Mouse (Mus musculus) CH12.LX (cell line): ENCODE measurements around the gene Nat8. TPM values are rescaled to one million over a fixed set of nuclear protein-coding genes. Genes with fewer than 3 reads are reported as not detected.

Experiments
- DNase-seq: peaks from one replicate; pipeline ENCODE4 v3.0.0-alpha.2; 2013; ENCODE audit errors: extremely low read depth
- H3K27ac ChIP-seq: 2 replicates; pipeline ENCODE4 v1.5.1; 2012; ENCODE audit warnings: low read depth, mild to moderate bottlenecking, control low read depth, moderate library complexity; ENCODE audit not compliant: insufficient read depth
- H3K27me3 ChIP-seq: replicated peaks from 2 replicates; pipeline ENCODE3; 2012; ENCODE audit warnings: inconsistent platforms
- H3K36me3 ChIP-seq, 2 experiments: replicated peaks in 1 of 2; 2 replicates each; pipeline versions ENCODE3 to v1.6.1; 2012; ENCODE audit warnings: inconsistent platforms in 1 of 2, low read length in 1 of 2, mild to moderate bottlenecking in 1 of 2, mixed read lengths in 1 of 2, moderate library complexity in 1 of 2; ENCODE audit not compliant: control insufficient read depth in 1 of 2, insufficient read depth in 1 of 2
- H3K4me1 ChIP-seq, 2 experiments: 2 replicates each; pipeline ENCODE4 v1.6.1; 2012; ENCODE audit warnings: inconsistent platforms in 1 of 2, moderate library complexity in 1 of 2; ENCODE audit not compliant: insufficient read depth in 2 of 2, control insufficient read depth in 1 of 2
- H3K4me2 ChIP-seq: 2 replicates; pipeline ENCODE4 v1.6.1; 2012; ENCODE audit warnings: low read depth, mild to moderate bottlenecking, control low read depth; ENCODE audit not compliant: poor library complexity, insufficient read depth, severe bottlenecking
- H3K4me3 ChIP-seq, 3 experiments: fragments of 150-350 bp in 1 of 3; sonication (generic) in 1 of 3; replicated peaks in 1 of 3; 2 replicates each; pipeline versions ENCODE3 to v1.5.1; 2011 to 2012; ENCODE audit warnings: low read depth in 2 of 3, low read length in 2 of 3, mild to moderate bottlenecking in 2 of 3, moderate library complexity in 2 of 3, control low read depth in 1 of 3, improper control_type of control experiment in 1 of 3, inconsistent platforms in 1 of 3, mixed read lengths in 1 of 3; ENCODE audit not compliant: poor library complexity in 1 of 3
- H3K79me2 ChIP-seq: replicated peaks from 2 replicates; pipeline ENCODE4 v1.6.1; 2012; ENCODE audit warnings: mild to moderate bottlenecking, moderate library complexity; ENCODE audit not compliant: control insufficient read depth, poor library complexity, insufficient read depth, severe bottlenecking; ENCODE audit errors: extremely low read depth
- H3K9ac ChIP-seq: 2 replicates; pipeline ENCODE4 v1.6.1; 2012; ENCODE audit warnings: low read depth, mild to moderate bottlenecking, control low read depth, moderate library complexity; ENCODE audit not compliant: insufficient read depth
- H3K9me3 ChIP-seq: replicated peaks from 2 replicates; pipeline ENCODE3; 2012; ENCODE audit warnings: low read length, inconsistent platforms, mixed read lengths
- CHD2 ChIP-seq: IDR thresholded peaks from 2 replicates; pipeline ENCODE4 v1.6.1; 2011; ENCODE audit warnings: low read length, improper control_type of control experiment
- CTCF ChIP-seq, 2 experiments: IDR thresholded peaks in 1 of 2; conservative IDR thresholded peaks in 1 of 2; 2 replicates each; pipeline ENCODE4 v1.5.1; 2011 to 2012; ENCODE audit warnings: low read depth in 2 of 2, low read length in 2 of 2, improper control_type of control experiment in 1 of 2, inconsistent platforms in 1 of 2, mild to moderate bottlenecking in 1 of 2, moderate library complexity in 1 of 2
- E2F4 ChIP-seq: IDR thresholded peaks from 2 replicates; pipeline ENCODE4 v1.6.1; 2011; ENCODE audit warnings: low read depth, low read length, improper control_type of control experiment; ENCODE audit not compliant: insufficient replicate concordance
- GABPA ChIP-seq: IDR thresholded peaks from 2 replicates; pipeline ENCODE4 v1.6.1; 2012; ENCODE audit warnings: low read depth, low read length, improper control_type of control experiment, inconsistent platforms; ENCODE audit not compliant: insufficient replicate concordance
- HCFC1 ChIP-seq: IDR thresholded peaks from 2 replicates; pipeline ENCODE4 v1.6.1; 2012; ENCODE audit warnings: low read depth, mild to moderate bottlenecking, inconsistent platforms, low read length, improper control_type of control experiment
- IRF4 ChIP-seq: IDR thresholded peaks from 2 replicates; pipeline ENCODE4 v1.6.1; 2014; ENCODE audit warnings: low read depth, mild to moderate bottlenecking, inconsistent platforms, low read length, improper control_type of control experiment
- JUN ChIP-seq: IDR thresholded peaks from 2 replicates; pipeline ENCODE4 v1.6.1; 2011; ENCODE audit warnings: low read depth, mild to moderate bottlenecking, low read length, improper control_type of control experiment, moderate library complexity; ENCODE audit not compliant: insufficient read depth
- KAT2A ChIP-seq: IDR thresholded peaks from 2 replicates; pipeline ENCODE4 v1.6.1; 2012; ENCODE audit warnings: low read length, improper control_type of control experiment, inconsistent platforms; ENCODE audit not compliant: insufficient replicate concordance
- MAFK ChIP-seq: IDR thresholded peaks from 2 replicates; pipeline ENCODE4 v1.6.1; 2011; ENCODE audit warnings: low read length, improper control_type of control experiment; ENCODE audit not compliant: insufficient replicate concordance
- MAX ChIP-seq: IDR thresholded peaks from 2 replicates; pipeline ENCODE4 v1.6.1; 2011; ENCODE audit warnings: low read length, improper control_type of control experiment
- MAZ ChIP-seq: IDR thresholded peaks from 2 replicates; pipeline ENCODE4 v1.6.1; 2012; ENCODE audit warnings: low read depth, mild to moderate bottlenecking, inconsistent platforms, low read length, improper control_type of control experiment, moderate library complexity
- MEF2A ChIP-seq: IDR thresholded peaks from 2 replicates; pipeline ENCODE4 v1.6.1; 2014; ENCODE audit warnings: low read depth, mild to moderate bottlenecking, inconsistent platforms, low read length, improper control_type of control experiment, borderline replicate concordance
- NRF1 ChIP-seq: IDR thresholded peaks from 2 replicates; pipeline ENCODE4 v1.6.1; 2014; ENCODE audit warnings: low read depth, mild to moderate bottlenecking, inconsistent platforms, low read length, improper control_type of control experiment, moderate library complexity
- PAX5 ChIP-seq: IDR thresholded peaks from 2 replicates; pipeline ENCODE4 v1.6.1; 2012; ENCODE audit warnings: low read length, inconsistent platforms, mixed read lengths
- RCOR1 ChIP-seq: conservative IDR thresholded peaks from 2 replicates; pipeline ENCODE4 v1.6.1; 2012; ENCODE audit warnings: low read depth, mild to moderate bottlenecking, inconsistent platforms, low read length, improper control_type of control experiment
- SIN3A ChIP-seq: IDR thresholded peaks from 2 replicates; pipeline ENCODE4 v1.6.1; 2012; ENCODE audit warnings: low read length, improper control_type of control experiment, inconsistent platforms
- SMC3 ChIP-seq: IDR thresholded peaks from 2 replicates; pipeline ENCODE4 v1.6.1; 2011; ENCODE audit warnings: low read depth, low read length, improper control_type of control experiment
- TBP ChIP-seq: conservative IDR thresholded peaks from 2 replicates; pipeline ENCODE4 v1.6.1; 2011; ENCODE audit warnings: low read depth, low read length, improper control_type of control experiment
- UBTF ChIP-seq: IDR thresholded peaks from 2 replicates; pipeline ENCODE4 v1.6.1; 2012; ENCODE audit warnings: low read depth, mild to moderate bottlenecking, inconsistent platforms, low read length, improper control_type of control experiment, moderate library complexity
- USF1 ChIP-seq: IDR thresholded peaks from 2 replicates; pipeline ENCODE4 v1.6.1; 2014; ENCODE audit warnings: low read depth, mild to moderate bottlenecking, inconsistent platforms, low read length, improper control_type of control experiment
- USF2 ChIP-seq: conservative IDR thresholded peaks from 2 replicates; pipeline ENCODE4 v1.6.1; 2011; ENCODE audit warnings: low read depth, low read length, improper control_type of control experiment
- ZC3H11A ChIP-seq: IDR thresholded peaks from 2 replicates; pipeline ENCODE4 v1.6.1; 2012; ENCODE audit warnings: low read depth, mild to moderate bottlenecking, inconsistent platforms, low read length, improper control_type of control experiment
- ZNF384 ChIP-seq: IDR thresholded peaks from 2 replicates; pipeline ENCODE4 v1.6.1; 2012; ENCODE audit warnings: low read depth, low read length, improper control_type of control experiment, inconsistent platforms
- dilution Hi-C: fragments of 300-500 bp; cut with MboI; formaldehyde crosslinking; loops from 2 replicates; pipeline ENCODE4 v1.14.3; 2020; ENCODE audit warnings: low sequenced_read_pairs; ENCODE audit not compliant: extremely low pct_unique_long_range_greater_than_20kb, extremely low pct_ligation_motif_present
- in situ Hi-C: fragments of 300-500 bp; cut with MboI; formaldehyde crosslinking; loops from 3 replicates; pipeline ENCODE4 v1.14.3; 2019; ENCODE audit warnings: low sequenced_read_pairs, low pct_ligation_motif_present, low pct_unique_long_range_greater_than_20kb, mixed read lengths
- polyA plus RNA-seq: library from polyadenylated mRNA; unstranded; fragments of >175 nt; gene quantifications from 2 replicates; pipeline ENCODE4 v1.2.1, GENCODE M21; 2012; ENCODE audit warnings: low read depth; ENCODE audit not compliant: insufficient read length
- total RNA-seq, 2 experiments: library from RNA; depleted of rRNA; stranded (reverse); fragments of 300-350 nt in 1 of 2; fragments of >200 nt in 1 of 2; gene quantifications; 2 replicates each; pipeline ENCODE4 v1.2.3; 2012 to 2014

Nat8 gene
- total and polyA plus RNA-seq, 3 experiments = not detected

GRCm38 (mm10) chr6:85851062-85851773 lies 19.3 kb upstream of the Nat8 start:
- no peak for TF ChIP-seq ZC3H11A
- no peak for TF ChIP-seq USF1
- TF ChIP-seq NRF1 = no peak
- no peak for TF ChIP-seq KAT2A
- no peak for TF ChIP-seq CTCF (conservative IDR thresholded peaks at IDR 0.05 in 1 of 2, IDR thresholded peaks at IDR 0.05 in 1 of 2; ENCODE audit: low read depth in 2 of 2, low read length in 2 of 2)
- Histone ChIP-seq H3K79me2 (no peaks in the 10 kb centered on the region), H3K9me3 (no peaks in the 10 kb centered on the region), H3K4me1 (no peaks in the 10 kb centered on the region), H3K4me3 (no peak overlapping the region), H3K27ac (no peak overlapping the region), H3K9ac (no peak overlapping the region), H3K36me3 (no peaks in the 10 kb centered on the region), H3K27me3 (peaks cover 73% of the 10 kb centered on the region), H3K4me2 (no peak overlapping the region)
- in situ Hi-C loops (no loop called here), dilution Hi-C loops (no loop called here)
- DNase-seq = no peak

GRCm38 (mm10) chr6:85849240-85849639 lies 17.4 kb upstream of the Nat8 start:
- H3K79me2 ChIP-seq = no peaks in the 10 kb centered on the region
- H3K36me3 ChIP-seq = no peaks in the 10 kb centered on the region
- H3K27ac ChIP-seq = no peak overlapping the region
- H3K4me1 ChIP-seq = no peaks in the 10 kb centered on the region
- H3K4me3 ChIP-seq = no peak overlapping the region
- no peak overlapping the region for H3K4me2 ChIP-seq
- H3K9ac ChIP-seq = no peak overlapping the region
- dilution Hi-C loops = no loop called here
- no peak for TF ChIP-seq HCFC1
- TF ChIP-seq MEF2A = no peak
- no peak for TF ChIP-seq KAT2A
- TF ChIP-seq SMC3 = no peak
- TF ChIP-seq UBTF = no peak
- no peak for TF ChIP-seq CHD2
- in situ Hi-C loops = no loop called here
- peaks cover 66% of the 10 kb centered on the region for H3K27me3 ChIP-seq
- DNase-seq = no peak
- H3K9me3 ChIP-seq = no peaks in the 10 kb centered on the region

GRCm38 (mm10) chr6:85848140-85848539 lies 16.3 kb upstream of the Nat8 start:
- Histone ChIP-seq H3K36me3 (no peaks in the 10 kb centered on the region), H3K9me3 (no peaks in the 10 kb centered on the region), H3K4me1 (no peaks in the 10 kb centered on the region), H3K4me2 (no peak overlapping the region), H3K79me2 (no peaks in the 10 kb centered on the region), H3K27ac (no peak overlapping the region), H3K4me3 (no peak overlapping the region), H3K9ac (no peak overlapping the region), H3K27me3 (peaks cover 56% of the 10 kb centered on the region)
- no peak for TF ChIP-seq GABPA
- no peak for TF ChIP-seq RCOR1
- no peak for TF ChIP-seq ZNF384
- no peak for TF ChIP-seq MAX
- no peak for TF ChIP-seq USF1
- no peak for TF ChIP-seq IRF4
- TF ChIP-seq USF2 = no peak
- no peak for TF ChIP-seq PAX5
- TF ChIP-seq CHD2 = no peak
- no peak for TF ChIP-seq UBTF
- TF ChIP-seq E2F4 = no peak
- TF ChIP-seq MAFK = no peak
- TF ChIP-seq SIN3A = no peak
- no peak for TF ChIP-seq MAZ
- TF ChIP-seq TBP = no peak
- no peak for TF ChIP-seq JUN
- no peak for DNase-seq
- in situ Hi-C loops = no loop called here
- dilution Hi-C loops = no loop called here
